Mouse (Mus musculus): ENCODE data around the gene Exoc3l. TPM values are rescaled to one million over a fixed set of nuclear protein-coding genes. Genes with fewer than 3 reads are reported as not detected.

Exoc3l gene
- total and polyA plus RNA-seq, 3 experiments: 4.4 to 10.9 (median 7.5) TPM

- dilution Hi-C loops (cut with MboI; ENCODE audit: extremely low pct_ligation_motif_present, extremely low pct_unique_long_range_greater_than_20kb, low sequenced_read_pairs) (no loop called here), in situ Hi-C loops (cut with MboI; ENCODE audit: low pct_ligation_motif_present, low pct_unique_long_range_greater_than_20kb, low sequenced_read_pairs) (no loop called here)
- peaks cover 21% of the 10 kb centered on the region for H3K9me3 ChIP-seq (replicated peaks; ENCODE audit: low read length)
- H3K9ac ChIP-seq (ENCODE audit: insufficient read depth, low read depth): peak within 1 kb of the TSS; percentile 64
- TF ChIP-seq CHD1 (IDR thresholded peaks at IDR 0.05; ENCODE audit: low read depth, low read length): 0 out of 2 replicates have a peak, but pooled peaks have one; percentile 28
- no peak for TF ChIP-seq PAX5 (IDR thresholded peaks at IDR 0.05; ENCODE audit: low read length)
- peak; percentile 47; the same call in 1 of the 2 replicates for TF ChIP-seq POLR2AphosphoS2 (IDR thresholded peaks at IDR 0.05; ENCODE audit: low read depth, low read length)
- peak in 1 of 2 experiments; percentile 35; a peak in 2 of 4 replicates for TF ChIP-seq CTCF (conservative IDR thresholded peaks at IDR 0.05 in 1 of 2, IDR thresholded peaks at IDR 0.05 in 1 of 2; ENCODE audit: low read depth in 2 of 2, low read length in 2 of 2)
- peak; percentile 61 for TF ChIP-seq TCF12 (IDR thresholded peaks at IDR 0.05; ENCODE audit: low read depth, low read length)
- TF ChIP-seq SIN3A (IDR thresholded peaks at IDR 0.05; ENCODE audit: low read length): peak; percentile 80; the same call in 1 of the 2 replicates
- TF ChIP-seq SMC3 (IDR thresholded peaks at IDR 0.05; ENCODE audit: low read depth, low read length): no peak
- no peak for TF ChIP-seq RCOR1 (conservative IDR thresholded peaks at IDR 0.05; ENCODE audit: low read depth, low read length)
- no peak for TF ChIP-seq ETS1 (conservative IDR thresholded peaks at IDR 0.05; ENCODE audit: low read depth, low read length)
- TF ChIP-seq CHD2 (IDR thresholded peaks at IDR 0.05; ENCODE audit: low read length): no peak
- TF ChIP-seq TBP (conservative IDR thresholded peaks at IDR 0.05; ENCODE audit: low read depth, low read length): no peak
- TF ChIP-seq EP300 (IDR thresholded peaks at IDR 0.05; ENCODE audit: low read length): no peak
- TF ChIP-seq HCFC1 (IDR thresholded peaks at IDR 0.05; ENCODE audit: low read depth, low read length): peak; percentile 62
- no peak for TF ChIP-seq UBTF (IDR thresholded peaks at IDR 0.05; ENCODE audit: low read depth, low read length)
- no peak for TF ChIP-seq USF1 (IDR thresholded peaks at IDR 0.05; ENCODE audit: low read depth, low read length)
- TF ChIP-seq MAZ (IDR thresholded peaks at IDR 0.05; ENCODE audit: low read depth, low read length): no peak
- no peak for TF ChIP-seq ZKSCAN1 (IDR thresholded peaks at IDR 0.05; ENCODE audit: borderline replicate concordance, low read depth, low read length)
- no peak for TF ChIP-seq RAD21 (IDR thresholded peaks at IDR 0.05; ENCODE audit: low read depth, low read length)
- no peak for TF ChIP-seq JUN (IDR thresholded peaks at IDR 0.05; ENCODE audit: insufficient read depth, low read depth, low read length)
- peak; percentile 99 for TF ChIP-seq ELF1 (IDR thresholded peaks at IDR 0.05; ENCODE audit: low read depth, low read length)
- TF ChIP-seq KAT2A (IDR thresholded peaks at IDR 0.05; ENCODE audit: insufficient replicate concordance, low read length): no peak
- no peak for TF ChIP-seq ZC3H11A (IDR thresholded peaks at IDR 0.05; ENCODE audit: low read depth, low read length)
- TF ChIP-seq MAX (IDR thresholded peaks at IDR 0.05; ENCODE audit: low read length): no peak
- no peak for TF ChIP-seq MYC (IDR thresholded peaks at IDR 0.05; ENCODE audit: low read depth, low read length)
- peak; percentile 88 for TF ChIP-seq NRF1 (IDR thresholded peaks at IDR 0.05; ENCODE audit: low read depth, low read length)
- TF ChIP-seq BHLHE40 (IDR thresholded peaks at IDR 0.05; ENCODE audit: low read depth, low read length): no peak
- peak; percentile 65 for TF ChIP-seq MXI1 (IDR thresholded peaks at IDR 0.05; ENCODE audit: low read depth, low read length)
- no peak for TF ChIP-seq USF2 (conservative IDR thresholded peaks at IDR 0.05; ENCODE audit: low read depth, low read length)
- no peak for TF ChIP-seq GABPA (IDR thresholded peaks at IDR 0.05; ENCODE audit: insufficient replicate concordance, low read depth, low read length)
- TF ChIP-seq IRF4 (IDR thresholded peaks at IDR 0.05; ENCODE audit: low read depth, low read length): no peak
- no peak for TF ChIP-seq MEF2A (IDR thresholded peaks at IDR 0.05; ENCODE audit: borderline replicate concordance, low read depth, low read length)
- TF ChIP-seq MAFK (IDR thresholded peaks at IDR 0.05; ENCODE audit: insufficient replicate concordance, low read length): no peak
- TF ChIP-seq ZNF384 (IDR thresholded peaks at IDR 0.05; ENCODE audit: low read depth, low read length): no peak
- peak; percentile 77 for TF ChIP-seq NELFE (IDR thresholded peaks at IDR 0.05; ENCODE audit: low read depth, low read length)
- TF ChIP-seq JUND (conservative IDR thresholded peaks at IDR 0.05; ENCODE audit: low read depth, low read length): no peak
- TF ChIP-seq POLR2A (IDR thresholded peaks at IDR 0.05; ENCODE audit: low read depth, low read length): peak; percentile 87
- no peak for TF ChIP-seq E2F4 (IDR thresholded peaks at IDR 0.05; ENCODE audit: insufficient replicate concordance, low read depth, low read length)
- TF ChIP-seq ZMIZ1 (IDR thresholded peaks at IDR 0.05; ENCODE audit: low read depth, low read length): peak; percentile 65
- H3K79me2 ChIP-seq (replicated peaks; ENCODE audit: control insufficient read depth, extremely low read depth, insufficient read depth, poor library complexity, severe bottlenecking): no peaks in the 10 kb centered on the region
- H3K36me3 ChIP-seq (replicated peaks in 1 of 2; ENCODE audit: control insufficient read depth in 1 of 2, insufficient read depth in 1 of 2, low read length in 1 of 2): peaks cover 26 to 36% of the 10 kb centered on the region in 2 experiments
- H3K4me2 ChIP-seq (ENCODE audit: insufficient read depth, low read depth, poor library complexity, severe bottlenecking): peak within 1 kb of the TSS; percentile 85
- H3K27ac ChIP-seq (ENCODE audit: insufficient read depth, low read depth): peak within 1 kb of the TSS; percentile 24; the same call in 1 of the 2 replicates
- peak within 1 kb of the TSS; percentile 79 to 86 (median 83) for H3K4me3 ChIP-seq (replicated peaks in 1 of 3; ENCODE audit: low read depth in 2 of 3, low read length in 2 of 3, poor library complexity in 1 of 3)
- peaks cover 9 to 49% of the 10 kb centered on the region in 2 experiments; a peak in 3 of 4 replicates for H3K4me1 ChIP-seq (ENCODE audit: control insufficient read depth in 1 of 2, insufficient read depth in 2 of 2)
- DNase-seq (ENCODE audit: extremely low read depth): peak; percentile 59
- H3K27me3 ChIP-seq (replicated peaks): no peaks in the 10 kb centered on the region
These were observed 31.6 kb downstream of the Exoc3l start, which contains the start of the genes Tradd and Fbxl8 for GRCm38 (mm10) chr8:105264024-105264982. TSS of gene Tradd (minus strand) at chr8:105264609. TSS of gene Fbxl8 (plus strand) at chr8:105264648.

Data from CH12.LX (cell line).